Mouse (Mus musculus) lung, embryonic 14.5 days (tissue): ENCODE results near the gene Herc2. TPM values are rescaled to one million over a fixed set of nuclear protein-coding genes. Genes with fewer than 3 reads are reported as not detected.
"Not testable (repeated sequence)": the region's sequence is repeated elsewhere in the genome, so short reads cannot be mapped to it uniquely, and the experiment has no call there.

Experiments used
- ATAC-seq: fragments of 200-750 bp; cut with Nextera tagmentation; 2 replicates; pipeline ENCODE4 v1.8.0; 2017; ENCODE audit warnings: mild to moderate bottlenecking, moderate TSS enrichment, moderate library complexity; ENCODE audit not compliant: insufficient read depth
- DNase-seq: peaks from one replicate; pipeline ENCODE4 v3.0.0-alpha.2; 2015
- H3K27ac ChIP-seq: fragments of 300-500 bp; sonication (generic); 2 replicates; pipeline ENCODE4 v1.5.1; 2014; ENCODE audit warnings: low read depth, mild to moderate bottlenecking, moderate library complexity
- H3K27me3 ChIP-seq: fragments of 300-500 bp; sonication (generic); 2 replicates; pipeline ENCODE4 v1.6.1; 2014; ENCODE audit warnings: low read length, control low read depth; ENCODE audit not compliant: insufficient read depth
- H3K36me3 ChIP-seq: fragments of 300-500 bp; sonication (generic); 2 replicates; pipeline ENCODE4 v1.6.1; 2014; ENCODE audit warnings: control low read depth; ENCODE audit not compliant: insufficient read depth
- H3K4me1 ChIP-seq: fragments of 300-500 bp; sonication (generic); 2 replicates; pipeline ENCODE4 v1.6.1; 2014; ENCODE audit warnings: antibody characterized with exemption, control low read depth; ENCODE audit not compliant: insufficient read depth
- H3K4me2 ChIP-seq: fragments of 300-500 bp; sonication (generic); 2 replicates; pipeline ENCODE4 v1.6.1; 2014; ENCODE audit warnings: mild to moderate bottlenecking
- H3K4me3 ChIP-seq: fragments of 300-500 bp; sonication (generic); 2 replicates; pipeline ENCODE4 v1.5.1; 2014; ENCODE audit warnings: low read depth, low read length
- H3K9ac ChIP-seq: fragments of 300-500 bp; sonication (generic); 2 replicates; pipeline ENCODE4 v1.6.1; 2014
- H3K9me3 ChIP-seq: fragments of 300-500 bp; sonication (generic); 2 replicates; pipeline ENCODE4 v1.6.1; 2016; ENCODE audit warnings: low read depth, low read length, control low read depth
- CTCF ChIP-seq: IDR thresholded peaks from 2 replicates; pipeline ENCODE4 v1.5.1; 2016; ENCODE audit warnings: antibody characterized with exemption, low read depth
- whole genome bisulfite sequencing: fragments of 180-500 bp; shearing (Covaris S2); extraction: QIAGEN DNeasy Blood & Tissue Kit; methylation state at CpG from one replicate; pipeline ENCODE4 v1.1.7; 2014; 5-methylcytosine and 5-hydroxymethylcytosine counted together
- polyA plus RNA-seq: library from polyadenylated mRNA; unstranded; fragments of >200 nt; fragmentation: Nextera tagmentation; extraction: Ambion mirVana; gene quantifications from 2 replicates; pipeline ENCODE4 v1.2.1, GENCODE M21; 2014

The Herc2 gene
- polyA plus RNA-seq = 27.0 and 29.5 TPM in 2 replicates

GRCm38 (mm10) chr7:56049831-56050321, at the start of gene Herc2:
Gene Herc2 (plus strand): TSS chr7:56050196.
- H3K27ac ChIP-seq = peak within 1 kb of the TSS; percentile 90
- no peaks in the 10 kb centered on the region for H3K9me3 ChIP-seq
- peak within 1 kb of the TSS; percentile 69 for H3K4me2 ChIP-seq
- no peaks in the 10 kb centered on the region for H3K36me3 ChIP-seq
- H3K9ac ChIP-seq = peak within 1 kb of the TSS; percentile 78
- DNase-seq (peak; percentile 100), ATAC-seq (peak; percentile 100)
- H3K27me3 ChIP-seq = no peaks in the 10 kb centered on the region
- TF ChIP-seq CTCF = no peak
- WGBS = under 1% methylated on average over 47 of the region's 47 CpGs
- no peaks in the 10 kb centered on the region for H3K4me1 ChIP-seq
- H3K4me3 ChIP-seq = peak within 1 kb of the TSS; percentile 80

- H3K27me3 ChIP-seq = no peaks in the 10 kb centered on the region
- no peak overlapping the region for H3K4me2 ChIP-seq
- H3K4me3 ChIP-seq = no peak overlapping the region
- no peaks in the 10 kb centered on the region for H3K9me3 ChIP-seq
- DNase-seq (no peak), ATAC-seq (peak; percentile 52; the same call in 1 of the 2 replicates)
- no peak overlapping the region for H3K27ac ChIP-seq
- no peaks in the 10 kb centered on the region for H3K4me1 ChIP-seq
- no peak for TF ChIP-seq CTCF
- H3K36me3 ChIP-seq = no peaks in the 10 kb centered on the region
- WGBS = 75% methylated on average over 4 of the region's 4 CpGs
- H3K9ac ChIP-seq = no peak overlapping the region
Observed at GRCm38 (mm10) chr7:56010318-56011017, 39.5 kb upstream of the Herc2 start.

GRCm38 (mm10) chr7:56011018-56011333, 39.0 kb upstream of the Herc2 start:
- peak; percentile 52; the same call in 1 of the 2 replicates for ATAC-seq
- H3K4me1 ChIP-seq = no peaks in the 10 kb centered on the region

GRCm38 (mm10) chr7:56013261-56014001, 36.6 kb upstream of the Herc2 start:
- Histone ChIP-seq H3K27ac (no peak overlapping the region), H3K9ac (no peak overlapping the region), H3K4me1 (no peaks in the 10 kb centered on the region), H3K27me3 (no peaks in the 10 kb centered on the region), H3K4me2 (no peak overlapping the region), H3K36me3 (no peaks in the 10 kb centered on the region), H3K9me3 (no peaks in the 10 kb centered on the region), H3K4me3 (no peak overlapping the region)
- WGBS = 96% methylated on average over 14 of the region's 14 CpGs
- DNase-seq (no peak), ATAC-seq (no peak)
- TF ChIP-seq CTCF = no peak

More at GRCm38 (mm10) chr7:56011018-56011333, 39.0 kb upstream of the Herc2 start:
- DNase-seq = peak; percentile 20
- no peaks in the 10 kb centered on the region for H3K36me3 ChIP-seq
- no peak overlapping the region for H3K9ac ChIP-seq
- no peak overlapping the region for H3K4me3 ChIP-seq
- H3K27ac ChIP-seq = no peak overlapping the region
- H3K4me2 ChIP-seq = no peak overlapping the region
- no peaks in the 10 kb centered on the region for H3K27me3 ChIP-seq
- H3K9me3 ChIP-seq = no peaks in the 10 kb centered on the region
- TF ChIP-seq CTCF = no peak

GRCm38 (mm10) chr7:56014002-56014702, 35.8 kb upstream of the Herc2 start:
- not testable (repeated sequence) for H3K9ac ChIP-seq, H3K27me3 ChIP-seq, H3K27ac ChIP-seq, H3K4me3 ChIP-seq, DNase-seq, ATAC-seq, H3K36me3 ChIP-seq, H3K4me1 ChIP-seq, H3K9me3 ChIP-seq, H3K4me2 ChIP-seq
- 77% methylated on average over 6 of the region's 18 CpGs for WGBS

GRCm38 (mm10) chr7:56015172-56015571, 34.8 kb upstream of the Herc2 start:
- Histone ChIP-seq H3K4me3 (no peak overlapping the region), H3K4me2 (no peak overlapping the region), H3K27me3 (no peaks in the 10 kb centered on the region), H3K4me1 (no peaks in the 10 kb centered on the region), H3K9me3 (no peaks in the 10 kb centered on the region), H3K9ac (no peak overlapping the region), H3K36me3 (no peaks in the 10 kb centered on the region), H3K27ac (no peak overlapping the region)
- 67% methylated on average over 6 of the region's 6 CpGs for WGBS
- DNase-seq (no peak), ATAC-seq (no peak)
- no peak for TF ChIP-seq CTCF

GRCm38 (mm10) chr7:56015837-56016236, 34.2 kb upstream of the Herc2 start:
- Histone ChIP-seq H3K36me3 (no peaks in the 10 kb centered on the region), H3K4me2 (no peak overlapping the region), H3K9me3 (no peaks in the 10 kb centered on the region), H3K9ac (no peak overlapping the region), H3K27ac (no peak overlapping the region), H3K4me1 (no peaks in the 10 kb centered on the region), H3K4me3 (no peak overlapping the region), H3K27me3 (no peaks in the 10 kb centered on the region)
- TF ChIP-seq CTCF = no peak
- WGBS = 93% methylated on average over 7 of the region's 7 CpGs
- ATAC-seq (no peak), DNase-seq (no peak)
